Mouse (Mus musculus) embryonic fibroblast, embryonic 13.5 days (primary cell): ENCODE results near the gene Ssbp2.

ENCODE experiments used
- CTCF ChIP-seq: IDR thresholded peaks from 2 replicates; pipeline ENCODE4 v1.5.1; 2011; ENCODE audit warnings: mild to moderate bottlenecking, control low read depth, low read length, moderate library complexity, borderline replicate concordance; ENCODE audit not compliant: insufficient read depth
- POLR2A ChIP-seq: IDR thresholded peaks from 2 replicates; pipeline ENCODE4 v1.6.1; 2011; ENCODE audit warnings: low read depth, mild to moderate bottlenecking, control low read depth, low read length, moderate library complexity

GRCm38 (mm10) chr13:91456735-91457134 is 3.3 kb upstream of the Ssbp2 start:
- no peak for TF ChIP-seq CTCF
- TF ChIP-seq POLR2A: no peak
